Mouse (Mus musculus) E14TG2a.4 (cell line): ENCODE data around the gene Psen2.

Experiments
- CTCF ChIP-seq: conservative IDR thresholded peaks from 2 replicates; pipeline ENCODE4 v1.5.1; 2014; ENCODE audit warnings: low read length
- NANOG ChIP-seq: IDR thresholded peaks from 2 replicates; pipeline ENCODE4 v1.6.1; 2014; ENCODE audit warnings: borderline replicate concordance, low read length, mixed read lengths

- TF ChIP-seq CTCF (no peak), NANOG (no peak)
These were observed 37.8 kb upstream of the Psen2 start for GRCm38 (mm10) chr1:180300997-180301396.
